Mouse (Mus musculus) E14TG2a.4 (cell line): ENCODE data around the gene Lamp1.

ENCODE experiments used
- H3K27me3 ChIP-seq: 2 replicates; pipeline ENCODE4 v1.6.1; 2014; ENCODE audit warnings: low read length, control low read depth; ENCODE audit not compliant: insufficient read depth
- H3K36me3 ChIP-seq: 2 replicates; pipeline ENCODE4 v1.6.1; 2014; ENCODE audit warnings: low read length, control low read depth; ENCODE audit not compliant: insufficient read depth
- H3K4me1 ChIP-seq: replicated peaks from 2 replicates; pipeline ENCODE4 v1.6.1; 2014; ENCODE audit warnings: low read depth, low read length, control low read depth
- H3K4me3 ChIP-seq: replicated peaks from 2 replicates; pipeline ENCODE4 v1.5.1; 2014; ENCODE audit warnings: mild to moderate bottlenecking, low read length
- H3K9me3 ChIP-seq: 2 replicates; pipeline ENCODE4 v1.6.1; 2014; ENCODE audit warnings: low read length, control low read depth
- CTCF ChIP-seq: conservative IDR thresholded peaks from 2 replicates; pipeline ENCODE4 v1.5.1; 2014; ENCODE audit warnings: low read length
- NANOG ChIP-seq: IDR thresholded peaks from 2 replicates; pipeline ENCODE4 v1.6.1; 2014; ENCODE audit warnings: borderline replicate concordance, low read length, mixed read lengths
- POU5F1 ChIP-seq: IDR thresholded peaks from 2 replicates; pipeline ENCODE4 v1.6.1; 2014; ENCODE audit warnings: low read length, borderline replicate concordance

The Lamp1 gene

GRCm38 (mm10) chr8:13199385-13200061 lies 40.6 kb downstream of the Lamp1 start:
- peaks cover 79% of the 10 kb centered on the region for H3K4me1 ChIP-seq
- peak overlapping the region; percentile 95 for H3K4me3 ChIP-seq
- H3K36me3 ChIP-seq = peaks cover 41% of the 10 kb centered on the region
- H3K9me3 ChIP-seq = peaks cover 3% of the 10 kb centered on the region; the same call in 1 of the 2 replicates
- no peak for TF ChIP-seq CTCF
- no peak for TF ChIP-seq POU5F1
- no peak for TF ChIP-seq NANOG
- no peaks in the 10 kb centered on the region for H3K27me3 ChIP-seq

GRCm38 (mm10) chr8:13200301-13201012 lies 41.5 kb downstream of the Lamp1 start, which contains the start of gene Grtp1:
Gene Grtp1, minus strand, starts transcription at chr8:13200620.
- H3K4me1 ChIP-seq = peaks cover 79% of the 10 kb centered on the region
- peak within 1 kb of the TSS; percentile 95 for H3K4me3 ChIP-seq
- no peaks in the 10 kb centered on the region for H3K27me3 ChIP-seq
- peaks cover 3% of the 10 kb centered on the region; the same call in 1 of the 2 replicates for H3K9me3 ChIP-seq
- TF ChIP-seq NANOG = no peak
- peaks cover 41% of the 10 kb centered on the region for H3K36me3 ChIP-seq

GRCm38 (mm10) chr8:13201013-13201334 lies 42.0 kb downstream of the Lamp1 start:
- H3K36me3 ChIP-seq = peaks cover 39% of the 10 kb centered on the region
- H3K4me3 ChIP-seq = peak overlapping the region; percentile 95
- TF ChIP-seq NANOG = no peak
- TF ChIP-seq POU5F1 = no peak
- no peak for TF ChIP-seq CTCF
- peaks cover 3% of the 10 kb centered on the region; the same call in 1 of the 2 replicates for H3K9me3 ChIP-seq
- H3K4me1 ChIP-seq = peaks cover 79% of the 10 kb centered on the region
- H3K27me3 ChIP-seq = no peaks in the 10 kb centered on the region

GRCm38 (mm10) chr8:13202041-13202440 lies 43.1 kb downstream of the Lamp1 start:
- peaks cover 28% of the 10 kb centered on the region for H3K36me3 ChIP-seq
- no peaks in the 10 kb centered on the region for H3K27me3 ChIP-seq
- no peak for TF ChIP-seq NANOG
- TF ChIP-seq POU5F1 = no peak
- TF ChIP-seq CTCF = no peak
- peaks cover 78% of the 10 kb centered on the region for H3K4me1 ChIP-seq
- peaks cover 3% of the 10 kb centered on the region; the same call in 1 of the 2 replicates for H3K9me3 ChIP-seq
- H3K4me3 ChIP-seq = peak overlapping the region; percentile 95

GRCm38 (mm10) chr8:13202806-13203205 lies 43.8 kb downstream of the Lamp1 start:
- H3K27me3 ChIP-seq = no peaks in the 10 kb centered on the region
- peaks cover 20% of the 10 kb centered on the region for H3K36me3 ChIP-seq
- TF ChIP-seq CTCF (no peak), POU5F1 (no peak), NANOG (no peak)
- peaks cover 78% of the 10 kb centered on the region for H3K4me1 ChIP-seq
- H3K9me3 ChIP-seq = peaks cover 3% of the 10 kb centered on the region; the same call in 1 of the 2 replicates
- peak overlapping the region; percentile 14; the same call in 1 of the 2 replicates for H3K4me3 ChIP-seq

GRCm38 (mm10) chr8:13203472-13203871 lies 44.5 kb downstream of the Lamp1 start:
- TF ChIP-seq CTCF (peak; percentile 25; the same call in 1 of the 2 replicates), POU5F1 (no peak)
- Histone ChIP-seq H3K4me3 (no peak overlapping the region), H3K27me3 (no peaks in the 10 kb centered on the region), H3K4me1 (peaks cover 78% of the 10 kb centered on the region), H3K36me3 (peaks cover 14% of the 10 kb centered on the region), H3K9me3 (peaks cover 3% of the 10 kb centered on the region; the same call in 1 of the 2 replicates)

- TF ChIP-seq POU5F1 (no peak), NANOG (no peak), CTCF (no peak)
- Histone ChIP-seq H3K4me1 (peaks cover 78% of the 10 kb centered on the region), H3K27me3 (no peaks in the 10 kb centered on the region), H3K4me3 (peak overlapping the region; percentile 8; the same call in 1 of the 2 replicates), H3K9me3 (peaks cover 3% of the 10 kb centered on the region; the same call in 1 of the 2 replicates), H3K36me3 (peaks cover 7% of the 10 kb centered on the region)
These were observed 45.6 kb downstream of the Lamp1 start for GRCm38 (mm10) chr8:13204371-13205140.

- peaks cover 7% of the 10 kb centered on the region for H3K36me3 ChIP-seq
- H3K4me1 ChIP-seq = peaks cover 80% of the 10 kb centered on the region
- H3K9me3 ChIP-seq = peaks cover 3% of the 10 kb centered on the region; the same call in 1 of the 2 replicates
- H3K4me3 ChIP-seq = peak overlapping the region; percentile 8; the same call in 1 of the 2 replicates
- TF ChIP-seq POU5F1 = no peak
- TF ChIP-seq CTCF = no peak
- TF ChIP-seq NANOG = no peak
- H3K27me3 ChIP-seq = no peaks in the 10 kb centered on the region
These were observed 46.4 kb downstream of the Lamp1 start for GRCm38 (mm10) chr8:13205311-13205710.
